Mouse (Mus musculus): ENCODE measurements around the gene Tbc1d1. TPM values are rescaled to one million over a fixed set of nuclear protein-coding genes. Genes with fewer than 3 reads are reported as not detected.

Gene Tbc1d1
- total RNA-seq, 4 experiments from 2014 or later: 52.4 to 135 (median 62.0) TPM

- no peak for DNase-seq (ENCODE audit: low spot score in 2 of 2)
These were observed 118.2 kb downstream of the Tbc1d1 start for GRCm38 (mm10) chr5:64274296-64274695.

- DNase-seq (ENCODE audit: low spot score in 2 of 2): no peak
These were observed 118.8 kb downstream of the Tbc1d1 start for GRCm38 (mm10) chr5:64274738-64275451.

DNA sequence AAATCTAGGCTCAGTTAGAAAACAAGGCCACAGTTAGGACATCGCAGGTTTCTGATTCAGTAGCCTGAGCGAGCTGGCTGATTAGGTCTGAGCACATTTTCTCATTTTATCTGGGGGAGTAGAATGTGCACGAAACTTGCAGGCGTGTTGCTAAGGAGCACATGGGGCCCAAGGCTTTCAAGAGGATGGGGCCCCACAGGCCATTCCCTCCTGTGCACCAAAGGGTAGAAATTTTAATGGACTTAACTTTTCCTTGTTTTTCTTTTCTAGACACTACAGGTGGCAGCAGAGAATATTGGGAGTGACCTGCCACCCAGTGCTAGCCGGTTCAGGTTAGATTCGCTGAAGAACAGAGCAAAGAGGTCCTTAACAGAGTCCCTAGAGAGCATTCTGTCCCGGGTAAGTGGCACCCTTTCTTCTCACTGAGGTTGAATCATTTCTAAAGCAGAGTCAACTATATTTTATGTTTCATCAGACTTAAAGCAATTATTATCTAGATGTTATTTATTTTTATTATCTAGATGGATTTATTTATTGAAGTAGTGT is 121.6 kb downstream of the Tbc1d1 start:
- DNase-seq (ENCODE audit: low spot score in 2 of 2): no peak

DNA sequence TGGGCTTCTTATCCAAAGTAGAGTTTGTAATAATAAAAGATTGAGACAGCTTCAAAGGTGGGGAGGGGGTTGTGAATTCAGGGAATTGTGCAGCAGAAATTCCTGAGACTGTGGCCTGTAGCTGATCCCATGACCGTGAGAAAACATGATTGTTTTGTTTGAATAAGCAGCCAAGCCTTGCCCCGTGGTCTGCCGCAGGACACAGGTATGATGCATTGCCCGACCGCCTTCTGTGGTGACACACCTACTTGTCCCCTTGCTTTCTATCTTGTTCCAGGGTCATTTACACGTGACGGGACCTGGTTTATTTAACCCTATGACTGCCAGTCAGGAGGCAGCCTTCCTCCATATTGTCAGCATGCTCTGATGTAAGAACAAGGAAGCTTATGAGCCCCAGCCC is 123.6 kb downstream of the Tbc1d1 start:
- DNase-seq (ENCODE audit: low spot score in 2 of 2): no peak

DNA sequence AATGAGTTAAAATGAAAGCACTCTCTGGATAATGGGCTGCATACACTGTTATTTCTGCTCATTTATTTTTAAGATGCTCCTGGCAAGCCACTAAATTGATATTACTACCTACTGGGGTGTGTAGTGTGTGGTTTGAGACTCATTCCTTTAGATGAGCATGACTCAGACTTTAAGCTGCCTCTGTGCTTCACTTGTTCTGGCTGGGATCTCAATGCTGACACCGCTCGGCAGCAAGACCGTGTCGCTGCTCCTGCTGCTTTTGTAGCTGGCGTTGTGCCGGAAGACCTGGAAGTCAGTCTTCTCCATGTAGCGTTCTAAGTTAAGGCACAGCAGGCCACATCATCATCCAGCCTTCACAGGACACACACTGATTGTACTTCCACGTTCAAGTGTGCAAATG is 124.1 kb downstream of the Tbc1d1 start:
- no peak for DNase-seq (ENCODE audit: low spot score in 2 of 2)

DNA sequence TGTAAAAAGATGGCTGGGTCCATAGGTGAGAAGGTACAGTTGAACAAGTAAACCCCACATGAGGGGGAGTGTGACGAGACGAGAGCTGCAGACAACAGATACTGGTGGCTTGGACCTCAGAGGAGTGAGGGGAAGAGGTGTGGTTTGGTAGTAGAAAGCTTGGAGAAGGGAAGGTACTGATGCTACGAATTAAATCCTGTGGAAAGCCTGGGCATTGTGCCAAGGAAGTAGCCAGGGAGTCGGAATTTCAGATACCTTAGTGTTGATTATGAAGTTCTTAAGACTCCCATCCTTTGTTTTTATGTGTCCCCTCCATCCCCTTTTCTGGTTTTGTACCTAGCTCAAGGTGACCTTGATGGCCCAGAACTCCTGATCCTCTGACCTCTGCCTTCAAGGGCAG is 124.5 kb downstream of the Tbc1d1 start:
- DNase-seq (ENCODE audit: low spot score in 2 of 2): no peak

- DNase-seq (ENCODE audit: low spot score in 2 of 2): no peak
These were observed 125.6 kb downstream of the Tbc1d1 start for GRCm38 (mm10) chr5:64281674-64282073.

DNA sequence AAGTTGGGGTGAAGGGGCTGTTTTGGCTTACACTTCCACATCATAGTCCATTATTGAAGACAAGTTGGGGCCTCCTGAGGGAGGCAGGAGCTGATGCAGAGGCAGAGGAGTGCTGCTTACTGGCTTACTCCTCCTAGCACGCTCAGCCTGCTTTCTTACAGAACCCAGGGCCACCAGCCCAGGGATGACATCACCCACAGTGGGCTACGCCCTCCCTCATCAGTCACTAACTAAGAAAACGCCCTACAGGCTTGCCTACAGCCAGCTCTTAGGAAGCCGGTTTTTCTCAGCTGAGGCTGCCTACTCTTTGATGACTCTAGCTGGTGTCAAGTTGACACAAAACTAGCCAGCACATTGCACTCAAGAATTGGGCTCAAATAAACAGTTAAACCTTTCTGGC is 126.5 kb downstream of the Tbc1d1 start:
- peak in 1 of 2 experiments; percentile 33 for DNase-seq (ENCODE audit: low spot score in 2 of 2)

GRCm38 (mm10) chr5:64285289-64285688 is 129.2 kb downstream of the Tbc1d1 start:
- no peak for DNase-seq (ENCODE audit: low spot score in 2 of 2)

DNA sequence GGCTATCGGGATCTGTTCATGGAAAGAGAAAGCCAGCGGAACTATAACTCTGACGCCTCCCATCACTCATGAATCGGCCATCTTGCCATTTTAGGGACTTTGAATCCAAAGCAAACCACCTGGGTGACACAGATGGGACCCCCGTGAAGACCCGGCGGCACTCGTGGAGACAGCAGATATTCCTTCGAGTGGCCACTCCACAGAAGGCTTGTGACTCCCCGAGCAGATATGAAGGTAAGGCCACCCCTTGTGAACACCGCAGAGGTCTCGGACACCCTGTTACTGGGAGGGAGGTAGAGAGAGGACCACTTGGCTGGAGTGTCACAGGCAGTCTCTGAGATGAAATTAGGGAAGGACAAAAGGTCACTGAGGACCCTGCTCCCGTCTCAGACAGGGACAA is 129.7 kb downstream of the Tbc1d1 start:
- DNase-seq (ENCODE audit: low spot score in 2 of 2): no peak

DNA sequence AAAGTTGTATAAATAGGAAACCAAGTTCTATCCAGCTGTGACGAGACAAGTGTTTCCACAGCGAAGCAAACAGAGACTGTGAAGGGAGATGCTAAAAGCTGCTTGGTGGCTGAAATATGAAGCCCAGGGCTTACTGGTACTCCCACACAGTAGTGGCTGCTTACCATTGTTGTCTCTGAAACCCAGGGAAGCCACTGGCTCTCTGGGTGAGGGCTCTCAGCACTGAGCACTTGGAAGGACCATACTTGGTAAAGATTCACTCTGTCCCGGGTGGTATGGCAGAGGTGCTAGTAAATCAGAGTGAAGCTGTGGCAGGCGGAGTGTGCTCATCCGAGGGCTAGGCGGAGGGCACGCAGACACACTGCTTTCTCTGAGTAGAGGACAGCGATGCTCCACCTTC is 131.2 kb downstream of the Tbc1d1 start:
- DNase-seq (ENCODE audit: low spot score in 2 of 2): no peak

DNA sequence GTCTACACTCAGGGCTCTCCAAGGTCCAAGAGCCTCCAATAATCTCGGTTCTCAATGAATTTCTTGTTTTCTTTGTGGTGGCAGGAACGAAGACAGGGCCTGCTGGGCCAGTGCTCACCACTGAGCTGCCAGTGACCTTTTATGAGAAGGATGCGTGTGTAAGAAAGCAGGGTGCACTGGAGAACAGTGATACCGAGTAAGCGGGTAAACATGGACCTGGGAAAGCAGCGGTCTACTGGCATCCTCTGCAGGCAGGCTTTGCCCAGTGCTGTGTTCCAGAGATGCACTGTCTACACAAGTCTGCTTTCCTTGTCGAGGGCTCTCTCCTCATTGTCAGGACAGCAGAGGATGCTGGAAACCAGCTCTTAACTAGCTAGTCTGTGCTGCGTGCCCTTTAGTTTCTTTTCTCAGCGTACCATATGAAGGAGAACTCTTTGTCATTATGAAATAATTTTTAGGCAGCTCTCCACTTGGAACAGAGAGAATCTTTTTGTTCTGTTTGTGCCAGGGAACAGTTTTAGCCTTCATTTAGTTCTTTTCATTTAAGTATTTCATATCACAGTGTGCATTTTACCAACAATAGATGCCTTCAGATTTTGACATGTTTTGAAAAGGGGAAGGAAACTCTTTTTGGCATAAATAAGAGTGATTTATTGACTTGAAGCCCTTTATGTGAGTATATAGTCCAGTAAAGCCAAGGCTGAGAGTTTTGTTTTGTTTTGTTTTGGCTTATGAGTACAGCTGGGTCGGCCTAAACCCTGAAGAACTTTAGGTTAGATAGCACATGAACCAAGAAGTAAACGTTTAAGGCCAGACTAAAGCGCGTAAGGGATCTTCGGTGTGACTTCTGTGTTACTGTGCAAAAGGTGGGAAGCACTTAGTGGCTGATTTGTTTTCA is 132.2 kb downstream of the Tbc1d1 start:
- no peak for DNase-seq (ENCODE audit: low spot score in 2 of 2)

GRCm38 (mm10) chr5:64289202-64290060 is 133.3 kb downstream of the Tbc1d1 start:
- DNase-seq (ENCODE audit: low spot score in 2 of 2): peak; percentile 80 to 82

- DNase-seq (ENCODE audit: low spot score in 2 of 2): no peak
These were observed 133.9 kb downstream of the Tbc1d1 start for GRCm38 (mm10) chr5:64290061-64290345.

DNA sequence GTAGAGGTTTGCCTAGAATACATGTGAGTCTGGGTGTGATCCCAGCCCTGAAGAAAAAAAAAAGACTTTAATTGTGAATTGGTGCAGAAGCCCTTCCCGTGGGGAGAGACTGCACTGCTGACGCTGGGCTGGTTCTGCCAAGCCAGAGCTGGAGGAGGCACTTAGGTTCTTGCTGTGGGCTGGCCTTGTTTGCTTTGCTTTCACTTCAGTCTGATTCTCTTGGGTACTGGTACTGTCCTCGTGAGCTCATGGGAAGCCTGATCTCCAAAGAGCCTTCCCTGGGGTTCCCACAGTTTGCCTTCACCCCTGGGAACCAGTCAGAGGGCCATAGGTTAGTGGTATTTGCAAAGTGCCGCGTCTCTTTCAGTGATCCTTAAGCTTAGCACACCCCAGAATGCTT is 135.6 kb downstream of the Tbc1d1 start:
- DNase-seq (ENCODE audit: low spot score in 2 of 2): no peak

- DNase-seq (ENCODE audit: low spot score in 2 of 2): no peak
These were observed 139.5 kb downstream of the Tbc1d1 start for GRCm38 (mm10) chr5:64295621-64296020.

- DNase-seq (ENCODE audit: low spot score in 2 of 2): no peak
These were observed 140.2 kb downstream of the Tbc1d1 start for GRCm38 (mm10) chr5:64296328-64296727.

DNA sequence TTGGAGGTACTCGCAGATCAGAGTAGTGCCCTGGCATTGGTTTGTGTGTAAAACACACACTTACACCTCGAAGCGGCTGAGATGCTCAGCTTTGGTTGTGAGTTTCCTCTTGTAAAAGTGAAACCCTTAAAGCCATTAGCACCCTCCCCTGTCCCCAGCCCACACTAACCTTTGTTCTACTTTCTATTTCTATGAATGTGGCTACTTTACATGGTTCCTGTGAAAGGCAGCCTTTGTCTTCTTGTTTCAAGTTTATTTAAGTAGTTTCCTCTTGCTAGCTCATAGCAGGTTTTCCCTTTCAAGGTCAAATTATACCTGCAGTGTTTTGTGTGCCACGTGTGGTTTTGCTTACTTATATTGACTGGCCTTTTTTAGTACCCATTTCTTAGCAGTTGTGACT is 141.0 kb downstream of the Tbc1d1 start:
- no peak for DNase-seq (ENCODE audit: low spot score in 2 of 2)

DNA sequence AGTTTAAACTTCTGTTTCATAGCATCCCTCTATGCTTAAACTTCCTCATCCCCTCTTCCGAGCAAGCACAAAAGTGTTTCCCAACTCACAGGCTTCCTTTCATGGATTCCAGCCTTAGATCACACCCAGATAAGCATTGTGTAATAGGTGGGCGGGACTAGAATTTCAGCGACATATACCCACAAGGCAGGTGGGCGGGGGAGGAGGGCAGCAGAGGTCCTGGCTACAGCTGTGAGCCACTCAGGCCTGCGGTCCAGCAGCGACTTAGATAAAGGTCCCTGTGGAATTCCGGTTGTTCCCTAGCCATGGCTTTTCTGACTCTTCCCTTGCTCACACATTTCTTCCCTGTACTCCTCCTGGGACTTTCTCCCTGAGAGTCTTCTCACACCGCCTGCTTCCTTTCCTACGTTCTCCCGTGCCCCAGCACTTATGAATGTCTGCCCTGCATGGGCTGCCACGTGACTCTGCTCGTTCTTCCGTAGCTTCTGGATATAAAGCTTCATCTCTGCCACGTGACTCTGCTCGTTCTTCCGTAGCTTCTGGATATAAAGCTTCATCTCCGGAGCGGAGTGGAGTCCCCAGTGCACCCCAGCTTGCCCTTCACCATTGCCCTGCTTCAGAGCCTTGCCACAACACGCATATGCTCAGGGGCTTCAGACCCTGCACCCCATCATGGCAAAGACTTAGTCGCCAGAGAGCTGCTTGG is 142.4 kb downstream of the Tbc1d1 start:
- DNase-seq (ENCODE audit: low spot score in 2 of 2): peak in 1 of 2 experiments; percentile 48

GRCm38 (mm10) chr5:64299508-64300324 is 143.6 kb downstream of the Tbc1d1 start:
- DNase-seq (ENCODE audit: low spot score in 2 of 2): no peak
